Mouse (Mus musculus): ENCODE data around the gene Banp. TPM values are rescaled to one million over a fixed set of nuclear protein-coding genes. Genes with fewer than 3 reads are reported as not detected.
A peak's percentile ranks its signal among the peaks of the same experiment; 100 is the strongest.

Banp gene
- total RNA-seq, 2 experiments from 2014 or later = 27.4 to 38.5 TPM

GRCm38 (mm10) chr8:121970225-121970624 is 20.7 kb downstream of the Banp start:
- DNase-seq (ENCODE audit: low spot score in 2 of 2) = no peak
- intact Hi-C loops (cut with DNase I) = loop anchor here (5.0 to 10.0 kb wide), 2 partner anchors 175 to 362 kb away; no protein-coding TSS in a partner anchor

DNA sequence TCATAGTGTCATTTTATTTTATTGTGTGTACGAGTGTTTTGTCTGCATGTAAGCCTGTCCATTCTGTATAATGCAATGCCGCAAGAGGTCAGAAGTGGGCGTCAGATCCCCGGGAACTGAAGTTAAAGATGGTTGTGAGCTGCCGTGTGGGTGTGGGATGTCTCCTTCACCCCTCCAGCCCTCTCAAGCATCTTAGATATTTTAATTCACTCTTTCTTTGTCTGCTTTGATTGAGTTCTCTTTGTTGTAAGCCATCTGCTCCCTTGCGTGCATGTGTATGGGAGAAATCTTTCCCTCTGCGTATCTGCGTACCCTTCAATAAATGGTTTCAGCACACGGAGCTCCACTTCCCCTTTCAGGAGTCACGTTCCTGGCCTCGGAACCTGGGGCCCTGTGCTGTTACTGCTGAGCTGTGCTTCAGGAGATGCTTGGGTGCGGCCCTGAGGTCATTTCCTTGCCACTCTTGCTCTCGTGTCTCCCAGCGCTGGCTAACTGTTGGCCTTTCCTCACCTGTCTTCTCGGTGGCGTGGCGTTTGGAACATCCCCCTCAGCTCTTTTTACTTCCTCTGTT is 22.0 kb downstream of the Banp start:
- intact Hi-C loops (cut with DNase I) = loop anchor here (5.0 to 10.0 kb wide), 2 partner anchors 173 to 361 kb away; no protein-coding TSS in a partner anchor

GRCm38 (mm10) chr8:121973906-121974305 is 24.4 kb downstream of the Banp start:
- intact Hi-C loops (cut with DNase I) = loop anchor here (5.0 to 10.0 kb wide), 2 partner anchors 171 to 358 kb away; no protein-coding TSS in a partner anchor
- no peak for DNase-seq (ENCODE audit: low spot score in 2 of 2)

More for the DNA sequence above, 22.0 kb downstream of the Banp start:
- DNase-seq (ENCODE audit: low spot score in 2 of 2) = no peak

DNA sequence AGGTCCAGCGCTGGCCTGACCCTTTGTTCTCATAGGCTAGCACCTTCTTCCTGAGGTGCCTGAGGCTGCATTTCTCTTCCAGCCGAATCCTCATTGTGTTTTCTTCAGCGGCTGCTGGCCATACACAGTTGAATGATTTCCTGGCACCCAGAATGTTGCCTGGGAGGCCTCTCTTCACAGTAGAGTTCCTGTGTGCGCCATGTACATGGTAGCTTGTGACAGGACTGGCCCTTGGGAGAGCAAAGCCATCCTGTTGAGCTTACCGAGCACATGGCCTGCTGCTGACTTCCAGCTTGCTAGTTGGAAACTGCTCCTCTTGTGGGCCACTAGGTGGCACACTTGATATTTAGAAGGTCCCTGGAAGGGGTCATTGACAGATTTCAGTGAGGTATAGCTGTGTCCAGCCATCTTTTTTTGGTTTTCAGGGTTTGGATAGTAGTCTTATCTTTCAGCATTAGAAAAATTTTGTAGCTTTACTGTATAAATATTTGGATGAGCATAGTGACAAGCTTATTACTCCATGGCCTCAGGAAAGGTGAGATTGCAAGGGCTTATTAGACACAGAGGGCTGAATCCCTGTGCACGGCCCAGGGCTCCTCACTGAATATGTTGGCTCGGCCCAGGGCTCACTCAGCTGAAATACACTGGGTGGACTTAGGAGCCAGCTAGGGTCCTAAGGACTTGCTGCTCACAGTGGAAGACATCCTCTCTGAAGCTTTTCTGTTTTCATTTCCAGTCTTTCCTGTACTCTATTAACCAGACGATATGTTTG is 28.5 kb downstream of the Banp start:
- peak; percentile 54 to 62 for DNase-seq (ENCODE audit: low spot score in 2 of 2)
- intact Hi-C loops (cut with DNase I) = loop anchor here (5.0 to 10.0 kb wide), 3 partner anchors 167 to 289 kb away; no protein-coding TSS in a partner anchor

DNA sequence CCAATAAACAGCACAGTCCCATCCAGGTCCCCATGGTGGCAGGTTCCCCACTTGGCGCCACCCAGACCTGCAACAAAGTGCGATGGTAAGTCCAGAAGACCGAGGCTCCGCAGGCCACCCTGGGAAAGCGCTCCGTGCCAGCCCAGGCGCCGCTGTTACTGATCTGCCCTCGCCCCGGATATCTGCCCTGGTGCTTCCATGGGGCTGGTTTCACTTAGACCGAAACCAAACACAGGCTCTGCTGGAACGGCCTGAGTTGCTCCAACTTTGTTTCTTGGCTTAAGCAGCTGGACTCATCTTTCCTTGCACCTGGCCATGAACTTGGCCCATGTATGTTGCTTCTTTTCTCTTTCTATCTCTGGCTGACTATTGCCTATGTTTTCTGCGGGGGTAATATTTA is 29.1 kb downstream of the Banp start:
- no peak for DNase-seq (ENCODE audit: low spot score in 2 of 2)
- intact Hi-C loops (cut with DNase I) = loop anchor here (5.0 to 10.0 kb wide), 3 partner anchors 166 to 289 kb away; no protein-coding TSS in a partner anchor

GRCm38 (mm10) chr8:121980792-121981519 is 31.4 kb downstream of the Banp start:
- intact Hi-C loops (cut with DNase I) = no loop called here
- no peak for DNase-seq (ENCODE audit: low spot score in 2 of 2)

GRCm38 (mm10) chr8:121981520-121981895 is 32.0 kb downstream of the Banp start:
- intact Hi-C loops (cut with DNase I) = no loop called here
- DNase-seq (ENCODE audit: low spot score in 2 of 2) = no peak

DNA sequence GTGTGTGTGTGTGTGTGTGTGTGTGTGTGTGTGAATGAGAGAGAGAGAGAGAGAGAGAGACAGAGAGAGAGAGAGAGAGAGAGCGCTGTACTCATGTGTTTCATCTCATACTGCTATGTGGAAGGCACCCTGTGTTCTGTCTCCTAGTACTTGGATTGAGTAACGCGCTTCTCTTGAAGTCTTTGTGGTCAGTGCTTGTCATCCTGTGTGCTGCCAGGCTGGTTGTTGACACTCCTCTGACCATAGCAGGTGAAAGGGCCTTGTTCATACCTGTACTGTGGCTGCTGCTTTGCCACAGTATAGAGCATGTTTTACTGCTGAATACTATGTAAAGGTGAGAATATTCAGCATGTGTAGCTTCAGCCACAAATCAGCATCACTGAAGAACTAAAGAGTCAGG is 36.1 kb downstream of the Banp start:
- DNase-seq (ENCODE audit: low spot score in 2 of 2) = no peak
- intact Hi-C loops (cut with DNase I) = no loop called here

DNA sequence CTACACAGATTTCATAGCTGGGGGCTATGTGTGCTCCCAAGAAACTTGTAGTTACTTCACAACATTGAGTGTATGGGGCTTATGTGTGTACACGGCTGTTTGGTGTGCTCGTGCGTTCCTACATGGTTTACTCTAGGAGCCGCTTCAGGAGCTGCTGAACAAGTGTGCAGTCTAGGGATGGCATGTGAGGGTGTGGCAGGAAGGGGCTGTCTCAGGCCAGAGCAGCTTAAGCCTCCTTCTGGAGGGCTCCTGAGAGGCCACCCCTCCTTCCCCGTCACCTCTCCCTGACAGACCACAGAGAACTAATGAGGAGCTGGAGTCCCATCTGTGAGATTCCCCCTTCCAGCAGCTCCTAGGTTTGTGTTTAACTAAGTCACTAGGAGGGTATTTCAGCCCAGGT is 38.3 kb downstream of the Banp start:
- DNase-seq (ENCODE audit: low spot score in 2 of 2) = no peak
- intact Hi-C loops (cut with DNase I) = no loop called here

GRCm38 (mm10) chr8:121990506-121991255 is 41.1 kb downstream of the Banp start:
- intact Hi-C loops (cut with DNase I) = no loop called here
- DNase-seq (ENCODE audit: low spot score in 2 of 2) = no peak

DNA sequence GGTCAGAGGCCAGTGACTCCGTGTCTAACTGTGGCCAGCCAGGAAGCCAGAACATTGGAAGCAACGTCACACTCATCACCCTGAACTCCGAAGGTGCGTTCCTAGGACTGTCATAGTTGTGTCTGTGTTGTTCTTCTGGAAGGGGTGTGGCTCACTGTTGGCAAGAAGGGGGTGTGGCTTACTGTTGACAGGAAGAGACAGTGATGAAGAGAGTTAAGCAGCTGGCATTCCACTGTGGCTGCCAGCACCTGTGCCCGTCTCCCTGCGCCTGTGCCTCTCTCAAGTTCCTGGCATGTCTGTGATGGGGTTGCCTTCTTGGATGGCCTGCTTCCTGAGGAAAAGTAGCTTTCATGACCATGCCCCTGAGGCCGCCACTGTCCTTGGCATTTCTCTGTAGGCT is 42.1 kb downstream of the Banp start:
- intact Hi-C loops (cut with DNase I) = no loop called here

GRCm38 (mm10) chr8:121992911-121993310 is 43.4 kb downstream of the Banp start:
- no peak for DNase-seq (ENCODE audit: low spot score in 2 of 2)
- intact Hi-C loops (cut with DNase I) = no loop called here

More for the DNA sequence above, 42.1 kb downstream of the Banp start:
- DNase-seq (ENCODE audit: low spot score in 2 of 2) = no peak

DNA sequence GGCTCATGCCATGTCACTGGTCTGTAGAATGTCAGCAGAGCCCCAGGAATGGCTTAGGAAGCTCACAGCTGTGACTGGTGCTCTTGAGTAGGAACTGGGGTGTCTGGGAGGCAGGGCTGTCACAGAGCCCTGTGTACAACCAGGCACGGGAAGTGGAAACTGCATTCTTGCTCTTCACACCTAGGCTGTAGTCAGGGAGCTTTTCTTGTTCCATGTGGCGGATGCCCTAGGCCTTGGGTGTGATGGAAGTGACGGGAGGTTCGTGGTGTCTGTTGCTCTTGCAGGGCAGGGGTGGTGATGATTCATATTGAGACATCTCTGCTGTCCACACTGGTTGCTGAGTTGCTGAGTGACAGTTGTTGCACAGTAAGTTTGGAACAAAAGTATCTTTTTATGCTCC is 45.6 kb downstream of the Banp start:
- no peak for DNase-seq (ENCODE audit: low spot score in 2 of 2)
- intact Hi-C loops (cut with DNase I) = no loop called here

- intact Hi-C loops (cut with DNase I) = no loop called here
These were observed 46.3 kb downstream of the Banp start for GRCm38 (mm10) chr8:121995895-121996294.

DNA sequence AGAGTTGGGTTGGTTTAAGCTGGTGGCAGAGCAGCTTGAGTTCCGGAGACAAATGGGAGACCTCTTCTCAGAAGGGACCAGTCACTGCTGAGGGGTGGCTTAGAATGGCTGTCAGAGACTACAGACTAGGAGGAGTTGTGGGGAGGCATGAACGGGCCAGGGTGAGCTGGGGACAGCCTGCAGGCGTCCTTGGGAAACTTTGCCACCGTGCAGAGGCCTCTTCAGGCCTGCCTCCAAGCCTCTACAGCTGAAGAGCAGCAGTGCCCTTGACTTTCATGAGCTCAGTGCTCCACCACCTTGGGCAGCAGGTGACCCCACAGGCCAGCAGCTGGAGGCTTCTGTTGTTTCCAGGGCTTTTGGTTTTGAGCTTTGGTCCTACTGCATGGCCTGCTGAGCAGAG is 49.1 kb downstream of the Banp start:
- DNase-seq (ENCODE audit: low spot score in 2 of 2) = no peak
- intact Hi-C loops (cut with DNase I) = no loop called here

More at GRCm38 (mm10) chr8:121995895-121996294, 46.3 kb downstream of the Banp start:
- no peak for DNase-seq (ENCODE audit: low spot score in 2 of 2)

- intact Hi-C loops (cut with DNase I) = no loop called here
- no peak for DNase-seq (ENCODE audit: low spot score in 2 of 2)
These were observed 49.7 kb downstream of the Banp start for GRCm38 (mm10) chr8:121999211-121999610.

- DNase-seq (ENCODE audit: low spot score in 2 of 2) = no peak
- intact Hi-C loops (cut with DNase I) = no loop called here
These were observed 52.0 kb downstream of the Banp start for GRCm38 (mm10) chr8:122001339-122002115.

DNA sequence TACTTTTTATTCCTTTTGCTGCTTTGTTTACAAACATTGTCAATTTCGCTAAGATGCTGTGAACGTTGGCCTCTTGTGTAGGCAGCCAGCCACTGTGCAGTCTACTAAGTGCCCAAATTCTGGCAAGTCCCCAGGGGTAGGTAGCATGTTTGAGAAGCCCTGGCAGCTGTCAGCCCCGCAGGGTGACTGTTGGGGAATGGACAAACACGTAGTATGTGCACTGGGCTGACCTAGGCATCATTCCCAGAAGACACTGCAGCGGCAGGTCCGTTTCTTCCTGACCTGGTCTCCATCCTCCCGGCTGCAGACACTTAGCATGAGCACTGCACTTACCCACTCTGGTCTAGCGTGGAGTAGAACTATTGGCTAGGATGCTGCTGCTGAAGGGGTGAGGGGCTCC is 54.1 kb downstream of the Banp start:
- intact Hi-C loops (cut with DNase I) = no loop called here
- no peak for DNase-seq (ENCODE audit: low spot score in 2 of 2)

DNA sequence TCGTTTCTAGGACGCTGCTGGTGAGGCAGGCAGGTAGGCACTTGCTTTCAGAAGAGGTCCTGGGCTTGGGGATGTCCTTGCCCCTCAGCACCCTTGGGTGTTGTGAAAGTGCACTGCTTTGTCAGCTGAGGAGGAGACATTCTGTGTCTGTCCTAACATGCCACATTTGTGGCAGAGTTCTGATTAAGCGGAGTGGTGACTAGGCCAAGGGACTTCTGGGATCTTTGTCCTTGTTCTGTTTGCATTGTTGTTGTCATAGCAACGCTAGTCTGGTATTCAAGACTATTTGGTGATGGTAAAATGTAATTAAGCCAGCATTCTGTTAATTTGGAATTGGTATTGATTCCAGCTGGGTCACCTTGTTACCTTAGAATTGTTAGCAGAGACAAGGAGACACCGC is 54.6 kb downstream of the Banp start:
- DNase-seq (ENCODE audit: low spot score in 2 of 2) = no peak
- intact Hi-C loops (cut with DNase I) = no loop called here

Data from left cerebral cortex, postnatal 14 days (tissue).